ENCODE assay signal across 26 mouse cellular contexts in genomic region chr16:44979355-44979896, GRCm38 (mm10). TPM values are rescaled to one million over a fixed set of nuclear protein-coding genes. Genes with fewer than 3 reads are reported as not detected.
DNase-seq lines count a peak whose midpoint lies in the region; ATAC-seq and TF ChIP-seq lines count a peak whose summit lies in the region.
"Had no signal": no experiment of that assay in that cellular context is flagged by ENCODE, and none has a peak within 500 bp of the region (broad histone marks: within the 10 kb centered on the region; RNA-seq: fewer than 3 reads in every experiment).

No protein-coding gene starts in this region.

- H3K4me1 ChIP-seq in stomach, postnatal 0 days (replicated peaks; ENCODE audit: control insufficient read depth, insufficient read depth): no peaks in the 10 kb centered on the region
- H3K4me1 ChIP-seq: forebrain, embryonic 10.5 days; heart, embryonic 15.5 days; hindbrain, embryonic 12.5 days; lung, embryonic 15.5 days; midbrain, embryonic 10.5 days; midbrain, embryonic 15.5 days; neural tube, embryonic 15.5 days had no signal

- H3K9me3 ChIP-seq in stomach, postnatal 0 days (ENCODE audit: control insufficient read depth, low read length): no peaks in the 10 kb centered on the region
- H3K9me3 ChIP-seq: embryonic facial prominence, embryonic 13.5 days; forebrain, embryonic 10.5 days; heart, embryonic 15.5 days; hindbrain, embryonic 12.5 days; limb, embryonic 13.5 days; lung, embryonic 15.5 days; midbrain, embryonic 10.5 days; midbrain, embryonic 15.5 days; neural tube, embryonic 15.5 days had no signal

- no peak for TF ChIP-seq CTCF in stomach, postnatal 0 days (IDR thresholded peaks at IDR 0.05; ENCODE audit: low read depth)

- no peak overlapping the region for H3K9ac ChIP-seq in stomach, postnatal 0 days (ENCODE audit: low read length)
- H3K9ac ChIP-seq: embryonic facial prominence, embryonic 13.5 days; heart, embryonic 15.5 days; hindbrain, embryonic 12.5 days; limb, embryonic 13.5 days; lung, embryonic 15.5 days; midbrain, embryonic 15.5 days; neural tube, embryonic 15.5 days had no signal

- H3K27me3 ChIP-seq in stomach, postnatal 0 days (ENCODE audit: control insufficient read depth, insufficient read depth, low read length): no peaks in the 10 kb centered on the region
- H3K27me3 ChIP-seq: embryonic facial prominence, embryonic 13.5 days; heart, embryonic 15.5 days; hindbrain, embryonic 12.5 days; limb, embryonic 13.5 days; lung, embryonic 15.5 days; midbrain, embryonic 15.5 days; neural tube, embryonic 15.5 days had no signal

- H3K36me3 ChIP-seq in stomach, postnatal 0 days (ENCODE audit: control insufficient read depth, insufficient read depth, low read length): no peaks in the 10 kb centered on the region
- H3K36me3 ChIP-seq: embryonic facial prominence, embryonic 13.5 days; forebrain, embryonic 10.5 days; heart, embryonic 15.5 days; hindbrain, embryonic 12.5 days; limb, embryonic 13.5 days; lung, embryonic 15.5 days; midbrain, embryonic 10.5 days; midbrain, embryonic 15.5 days; neural tube, embryonic 15.5 days had no signal

- no peak overlapping the region for H3K4me2 ChIP-seq in stomach, postnatal 0 days (replicated peaks; ENCODE audit: low read depth)
- H3K4me2 ChIP-seq: embryonic facial prominence, embryonic 13.5 days; heart, embryonic 15.5 days; hindbrain, embryonic 12.5 days; limb, embryonic 13.5 days; liver, embryonic 11.5 days; lung, embryonic 15.5 days; midbrain, embryonic 15.5 days; neural tube, embryonic 15.5 days had no signal

- no peak overlapping the region for H3K4me3 ChIP-seq in stomach, postnatal 0 days (ENCODE audit: low read depth, low read length)
- H3K4me3 ChIP-seq: embryonic facial prominence, embryonic 13.5 days; forebrain, embryonic 10.5 days; heart, embryonic 15.5 days; hindbrain, embryonic 12.5 days; limb, embryonic 13.5 days; lung, embryonic 15.5 days; midbrain, embryonic 10.5 days; midbrain, embryonic 15.5 days; neural tube, embryonic 15.5 days had no signal

- TF ChIP-seq EP300 in stomach, postnatal 0 days (optimal IDR thresholded peaks at IDR 0.05): no peak

- 81% methylated on average over 3 of the region's 3 CpGs for WGBS in stomach, postnatal 0 days

- DNase-seq in brain, adult 2 months (ENCODE audit: low read depth, low spot score): peak; percentile 90
- peak; percentile 87 for DNase-seq in cerebellum, adult 11-12 months
- peak; percentile 88 for DNase-seq in cerebellum, adult 9-11 months
- no peak for DNase-seq in stomach, postnatal 0 days (ENCODE audit: low spot score)
- no peak for DNase-seq in kidney, postnatal 10 days
- no peak for DNase-seq in right cerebral cortex, postnatal 36 days (ENCODE audit: low spot score in 2 of 2)
- DNase-seq: adrenal gland, adult 2 months; adrenal gland, postnatal 36 days; B cell, adult 2 months; gastrocnemius, postnatal 14 days; kidney, adult 8-10 months; layer of hippocampus, postnatal 36 days had no signal

- ATAC-seq in stomach, postnatal 0 days (ENCODE audit: low FRiP score, low TSS enrichment): 0 out of 2 replicates have a peak, but pooled peaks have one; percentile 21
- ATAC-seq: activated CD4-positive, CD25-positive, alpha-beta regulatory T cell, adult 4 months; forebrain, embryonic 16.5 days; intestine, embryonic 16.5 days; midbrain, embryonic 15.5 days had no signal

- H3K27ac ChIP-seq in stomach, postnatal 0 days (replicated peaks): no peak overlapping the region
- H3K27ac ChIP-seq: embryonic facial prominence, embryonic 13.5 days; forebrain, embryonic 10.5 days; heart, embryonic 15.5 days; hindbrain, embryonic 12.5 days; kidney, postnatal 0 days; limb, embryonic 13.5 days; lung, embryonic 15.5 days; midbrain, embryonic 10.5 days; midbrain, embryonic 15.5 days; neural tube, embryonic 15.5 days had no signal

RNA-seq across cellular contexts. Expression of gene Cd200r3, which starts 35.9 kb away (rescaled TPM):
- 0.61 and 0.93 TPM in 2 replicates for polyA plus RNA-seq in stomach, postnatal 0 days (2015; fragmentation: Nextera tagmentation; extraction: Ambion mirVana)
- polyA plus RNA-seq: adrenal gland, adult 2 months; embryonic facial prominence, embryonic 13.5 days; forebrain, embryonic 10.5 days; forebrain, embryonic 16.5 days; hindbrain, embryonic 12.5 days; midbrain, embryonic 10.5 days; midbrain, embryonic 15.5 days had no signal

Comparison
In these comparisons a context has a peak if more than half of its experiments do, and no peak if none do; other contexts are left out.
1. DNase-seq: peak in brain, adult 2 months (single experiment), cerebellum, adult 11-12 months (single experiment) and cerebellum, adult 9-11 months (single experiment); none in stomach, postnatal 0 days (single experiment), kidney, postnatal 10 days (single experiment) and right cerebral cortex, postnatal 36 days (0 of 2).